28 mouse cellular contexts compared by ENCODE assay signal in genomic region chr6:51510946-51511345, GRCm38 (mm10). TPM values are rescaled to one million over a fixed set of nuclear protein-coding genes. Genes with fewer than 3 reads are reported as not detected.
A peak's percentile ranks its signal among the peaks of the same experiment; 100 is the strongest.
DNase-seq lines count a peak whose midpoint lies in the region; ATAC-seq and TF ChIP-seq lines count a peak whose summit lies in the region.
"Had no signal": no experiment of that assay in that cellular context is flagged by ENCODE, and none has a peak within 500 bp of the region (broad histone marks: within the 10 kb centered on the region; RNA-seq: fewer than 3 reads in every experiment).

No protein-coding gene starts in this region.

- H3K4me3 ChIP-seq in layer of hippocampus, adult 2 months: no peak overlapping the region
- no peak overlapping the region for H3K4me3 ChIP-seq in ES-Bruce4 (ENCODE audit: low read depth, low read length)
- H3K4me3 ChIP-seq: embryonic facial prominence, embryonic 10.5 days; embryonic facial prominence, embryonic 13.5 days; erythroblast, embryonic 14.5 days; forebrain, embryonic 12.5 days; forebrain, embryonic 15.5 days; heart, embryonic 15.5 days had no signal

- H3K9me3 ChIP-seq in ES-Bruce4 (replicated peaks; ENCODE audit: control insufficient read depth, insufficient read depth, low read length, poor library complexity, severe bottlenecking): no peaks in the 10 kb centered on the region
- H3K9me3 ChIP-seq: embryonic facial prominence, embryonic 10.5 days; embryonic facial prominence, embryonic 13.5 days; forebrain, embryonic 12.5 days; forebrain, embryonic 15.5 days; G1E; heart, embryonic 15.5 days had no signal

- no peak overlapping the region for H3K9ac ChIP-seq in ES-Bruce4 (ENCODE audit: low read depth, poor library complexity, severe bottlenecking)
- H3K9ac ChIP-seq: embryonic facial prominence, embryonic 13.5 days; forebrain, embryonic 12.5 days; forebrain, embryonic 15.5 days; heart, embryonic 15.5 days; hindbrain, embryonic 14.5 days had no signal

- no peak overlapping the region for H3K27ac ChIP-seq in layer of hippocampus, adult 2 months
- peak overlapping the region; percentile 50 for H3K27ac ChIP-seq in ES-Bruce4 (ENCODE audit: insufficient read depth, low read length)
- H3K27ac ChIP-seq: embryonic facial prominence, embryonic 10.5 days; embryonic facial prominence, embryonic 13.5 days; forebrain, embryonic 12.5 days; forebrain, embryonic 15.5 days; heart, embryonic 15.5 days; hindbrain, embryonic 14.5 days; hindbrain, postnatal 0 days had no signal

- no peaks in the 10 kb centered on the region for H3K36me3 ChIP-seq in ES-Bruce4 (ENCODE audit: control insufficient read depth, insufficient read depth, low read length, poor library complexity, severe bottlenecking)
- H3K36me3 ChIP-seq: embryonic facial prominence, embryonic 10.5 days; embryonic facial prominence, embryonic 13.5 days; forebrain, embryonic 12.5 days; forebrain, embryonic 15.5 days; G1E; heart, embryonic 15.5 days had no signal

- H3K27me3 ChIP-seq in ES-Bruce4 (ENCODE audit: control insufficient read depth, insufficient read depth, low read length, poor library complexity, severe bottlenecking): no peaks in the 10 kb centered on the region
- H3K27me3 ChIP-seq: embryonic facial prominence, embryonic 13.5 days; forebrain, embryonic 12.5 days; forebrain, embryonic 15.5 days; heart, embryonic 15.5 days; Patski had no signal

- no peak for ATAC-seq in inflammation-experienced regulatory T-cells, adult 6 months
- ATAC-seq in monocyte, adult 5-6 weeks (replicated peaks; ENCODE audit: insufficient number of reproducible peaks, low FRiP score, low TSS enrichment, poor library complexity, severe bottlenecking): no peak
- ATAC-seq: activated CD4-positive, CD25-positive, alpha-beta regulatory T cell, adult 4 months; forebrain, embryonic 15.5 days; hindbrain, postnatal 0 days; intestine, postnatal 0 days; Patski had no signal

- TF ChIP-seq CTCF in layer of hippocampus, adult 2 months (conservative IDR thresholded peaks at IDR 0.05): 0 out of 2 replicates have a peak, but pooled peaks have one; percentile 8
- no peak for TF ChIP-seq CTCF in ES-Bruce4 (IDR thresholded peaks at IDR 0.05; ENCODE audit: low read depth, low read length)

- no peak for TF ChIP-seq POLR2A in ES-Bruce4 (IDR thresholded peaks at IDR 0.05; ENCODE audit: insufficient read depth, low read length)

- no peaks in the 10 kb centered on the region for H3K4me1 ChIP-seq in ES-Bruce4 (ENCODE audit: control insufficient read depth, insufficient read depth, low read length)
- H3K4me1 ChIP-seq: embryonic facial prominence, embryonic 13.5 days; heart, embryonic 15.5 days had no signal

- no peak for TF ChIP-seq EP300 in ES-Bruce4 (IDR thresholded peaks at IDR 0.05; ENCODE audit: insufficient read depth, low read depth, low read length)

- no peak for DNase-seq in layer of hippocampus, adult 2 months (ENCODE audit: low spot score in 2 of 2)
- DNase-seq in layer of hippocampus, adult 9-11 months: no peak
- peak; percentile 75 for DNase-seq in R1 (ENCODE audit: low read depth, low spot score)
- DNase-seq: adrenal gland, adult 8-10 months; adrenal gland, postnatal 25 days; cerebellum, adult 11-12 months; cerebellum, adult 8-10 months; cerebellum, postnatal 10 days; cerebellum, postnatal 36 days; embryo, embryonic 11 days; gastrocnemius, postnatal 25 days; heart, postnatal 14 days; heart, postnatal 4 days had no signal

RNA-seq across cellular contexts. Expression of gene Snx10, which starts 12.8 kb away (rescaled TPM):
- total RNA-seq in layer of hippocampus, adult 2 months (2021): 100 to 1,000 TPM in 1 of 2 experiments, 10 to 100 TPM in 1; 98.0 to 103 TPM
- 79.2 and 87.2 TPM in 2 replicates for polyA plus RNA-seq in ES-Bruce4 (2011; ENCODE audit: insufficient read depth, insufficient read length, low read depth, missing spikeins)
- polyA plus RNA-seq in inflammation-experienced regulatory T-cells, adult 6 months (2017; shearing (Covaris generic)): 10 to 100 TPM; 26.4 to 55.3 (median 36.4) TPM
- total RNA-seq in monocyte, adult 5-6 weeks (2017): 79.7 to 97.3 TPM (median 87.0 TPM) in 3 replicates
- polyA plus RNA-seq: erythroblast, embryonic 14.5 days; G1E had no signal

RNA-seq across cellular contexts. Expression of gene Cbx3, which starts 40.8 kb away (rescaled TPM):
- 100 to 1,000 TPM; 139 to 149 TPM for total RNA-seq in layer of hippocampus, adult 2 months (2021)
- polyA plus RNA-seq in ES-Bruce4 (2011; ENCODE audit: insufficient read depth, insufficient read length, low read depth, missing spikeins): 341 and 361 TPM in 2 replicates
- polyA plus RNA-seq in inflammation-experienced regulatory T-cells, adult 6 months (2017; shearing (Covaris generic)): 100 to 1,000 TPM; 598 to 900 (median 693) TPM
- total RNA-seq in monocyte, adult 5-6 weeks (2017): 92.1 to 154 TPM (median 139 TPM) in 3 replicates

RNA-seq across cellular contexts. Expression of gene Hnrnpa2b1, which starts 41.3 kb away (rescaled TPM):
- 100 to 1,000 TPM; 499 to 537 TPM for total RNA-seq in layer of hippocampus, adult 2 months (2021)
- 1,450 and 1,538 TPM in 2 replicates for polyA plus RNA-seq in ES-Bruce4 (2011; ENCODE audit: insufficient read depth, insufficient read length, low read depth, missing spikeins)
- 1,000 to 10,000 TPM; 1,055 to 1,311 (median 1,271) TPM for polyA plus RNA-seq in inflammation-experienced regulatory T-cells, adult 6 months (2017; shearing (Covaris generic))
- total RNA-seq in monocyte, adult 5-6 weeks (2017): 1,501 to 2,313 TPM (median 1,630 TPM) in 3 replicates
